Mouse (Mus musculus) ES-Bruce4 (cell line): Measurements from ENCODE around the gene Smoc1.

Source experiments
- CTCF ChIP-seq: IDR thresholded peaks from one replicate; pipeline ENCODE4 v1.8.1; 2011; ENCODE audit warnings: low read depth, low read length
- POLR2A ChIP-seq: IDR thresholded peaks from one replicate; pipeline ENCODE4 v1.8.1; 2011; ENCODE audit warnings: low read length; ENCODE audit not compliant: insufficient read depth

GRCm38 (mm10) chr12:81156841-81157240, 130.2 kb downstream of the Smoc1 start:
- no peak for TF ChIP-seq CTCF
- TF ChIP-seq POLR2A = no peak
